Mouse (Mus musculus) urinary bladder, postnatal 10 days (tissue): Measurements from ENCODE around the gene Togaram1.

Experiments
- DNase-seq: peaks from one replicate; pipeline ENCODE4 v3.0.0; 2022; ENCODE audit warnings: low spot score

Togaram1 gene

DNA sequence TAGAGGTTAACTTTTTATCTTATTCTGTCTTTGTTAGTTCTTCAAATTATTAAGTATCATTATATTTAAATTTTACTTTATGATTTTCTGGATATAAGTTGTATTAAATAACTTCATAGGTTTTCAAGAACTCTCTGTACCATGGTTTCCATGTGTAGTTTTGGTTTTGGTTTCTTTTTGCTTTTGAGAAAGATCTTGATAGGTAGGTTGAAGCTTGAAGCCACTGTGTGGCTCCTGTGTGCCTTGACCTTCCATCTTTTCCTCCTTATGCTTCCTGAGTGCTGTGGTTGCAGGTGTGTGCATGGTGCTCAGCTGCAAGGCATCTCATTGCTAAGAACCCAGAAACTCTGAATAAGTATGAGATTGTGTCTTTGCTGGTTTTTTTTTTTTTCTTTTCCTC, 83.2 kb downstream of the Togaram1 start:
- DNase-seq: no peak

DNA sequence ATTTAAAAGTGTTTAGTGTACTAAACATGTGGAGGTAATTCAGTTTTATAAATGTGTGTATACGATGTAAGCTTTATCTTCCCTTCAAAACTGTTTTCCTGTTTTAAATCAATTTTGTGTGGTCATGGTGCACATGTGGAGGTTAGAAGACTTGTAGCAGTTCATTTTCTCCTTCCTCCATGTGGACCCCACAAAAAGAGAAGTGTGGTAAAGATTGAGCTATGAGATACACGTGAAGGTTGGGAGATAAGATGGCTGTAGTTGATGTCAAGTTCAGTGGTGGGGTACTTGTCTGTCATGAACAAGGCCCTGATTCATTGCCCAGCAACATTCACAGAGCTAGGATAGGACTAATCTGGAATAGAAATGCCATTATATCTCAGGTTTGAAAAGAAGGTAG, 92.6 kb downstream of the Togaram1 start:
- DNase-seq: no peak

DNA sequence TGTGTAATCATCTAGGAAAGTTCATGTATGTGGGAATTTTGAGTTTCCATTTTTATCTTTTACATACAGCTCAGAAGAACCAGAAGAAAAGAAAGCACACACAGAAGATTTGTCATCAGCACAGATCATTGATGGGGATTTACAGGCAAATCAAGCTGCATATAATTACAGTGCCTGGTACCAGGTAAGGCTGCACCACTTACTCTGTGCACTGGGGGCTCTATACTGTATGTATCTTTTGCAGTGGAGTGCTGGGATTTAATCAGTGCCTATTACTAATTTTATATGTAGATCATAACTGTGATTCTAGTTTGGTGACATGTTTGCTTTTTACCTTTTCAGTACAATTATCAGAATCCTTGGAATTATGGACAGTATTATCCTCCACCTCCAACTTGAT, 95.5 kb downstream of the Togaram1 start:
- DNase-seq: no peak

DNA sequence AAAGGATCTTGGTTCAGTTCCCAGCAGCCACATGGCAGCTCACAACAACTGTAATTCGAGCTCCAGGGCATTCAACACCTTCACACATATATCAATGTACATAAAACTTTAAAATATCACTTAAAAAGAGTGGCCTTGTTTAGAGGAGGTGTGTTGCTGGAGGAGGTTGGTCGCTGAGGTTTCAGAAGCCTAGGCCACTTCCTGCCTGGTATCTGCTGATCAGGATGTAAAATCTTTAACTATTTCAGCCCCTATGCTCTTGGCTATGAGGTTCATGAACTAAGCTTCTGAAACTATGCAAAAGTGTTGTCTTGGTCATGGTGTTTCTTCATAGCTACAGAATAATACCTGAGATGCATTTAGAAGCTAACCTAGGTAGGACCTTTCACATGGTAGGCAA, 99.6 kb downstream of the Togaram1 start:
- no peak for DNase-seq

DNA sequence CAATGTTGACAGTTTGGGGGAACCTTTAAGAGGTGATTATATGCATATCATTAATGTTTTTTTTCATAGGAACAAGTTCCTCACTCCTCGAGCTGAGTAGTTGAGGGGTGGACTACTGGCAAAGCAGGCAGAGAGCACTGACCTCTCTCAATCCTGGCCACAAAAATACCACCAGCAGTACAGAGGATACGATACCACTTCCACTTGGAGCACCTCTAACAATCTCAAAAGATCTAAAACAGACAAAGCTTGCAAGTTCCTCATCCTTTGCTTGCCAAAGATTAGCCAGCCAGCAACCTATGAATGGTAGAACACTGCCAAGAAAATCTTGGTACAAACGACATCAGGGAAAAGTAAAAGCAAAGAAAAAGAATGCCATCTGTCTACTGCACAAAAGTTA, 100.6 kb downstream of the Togaram1 start:
- DNase-seq: no peak

DNA sequence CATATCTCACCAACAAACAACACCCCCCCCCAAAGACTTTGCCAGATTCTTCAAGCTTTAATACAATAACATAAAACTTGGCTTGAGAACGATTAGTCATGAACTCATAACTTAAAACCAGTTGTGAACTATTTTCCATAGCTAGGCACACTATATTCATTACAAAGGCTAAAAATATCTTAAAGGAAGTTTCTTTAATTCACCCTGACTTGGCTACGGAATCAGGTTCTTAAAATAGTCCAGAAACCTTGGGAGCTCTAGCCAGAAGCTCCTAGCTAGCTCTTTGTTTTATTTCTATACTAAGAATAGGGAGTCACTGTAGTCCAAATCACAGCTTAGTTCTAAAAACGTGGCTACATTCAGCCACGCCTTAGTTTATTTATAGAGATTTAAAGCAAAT, 102.8 kb downstream of the Togaram1 start:
- no peak for DNase-seq
